Mouse (Mus musculus) ES-Bruce4 (cell line): ENCODE measurements around the gene Dync1i1.

Experiments
- CTCF ChIP-seq: IDR thresholded peaks from one replicate; pipeline ENCODE4 v1.8.1; 2011; ENCODE audit warnings: low read depth, low read length
- EP300 ChIP-seq: IDR thresholded peaks from 2 replicates; pipeline ENCODE4 v1.6.1; 2011; ENCODE audit warnings: low read depth, low read length; ENCODE audit not compliant: insufficient read depth
- POLR2A ChIP-seq: IDR thresholded peaks from one replicate; pipeline ENCODE4 v1.8.1; 2011; ENCODE audit warnings: low read length; ENCODE audit not compliant: insufficient read depth

DNA sequence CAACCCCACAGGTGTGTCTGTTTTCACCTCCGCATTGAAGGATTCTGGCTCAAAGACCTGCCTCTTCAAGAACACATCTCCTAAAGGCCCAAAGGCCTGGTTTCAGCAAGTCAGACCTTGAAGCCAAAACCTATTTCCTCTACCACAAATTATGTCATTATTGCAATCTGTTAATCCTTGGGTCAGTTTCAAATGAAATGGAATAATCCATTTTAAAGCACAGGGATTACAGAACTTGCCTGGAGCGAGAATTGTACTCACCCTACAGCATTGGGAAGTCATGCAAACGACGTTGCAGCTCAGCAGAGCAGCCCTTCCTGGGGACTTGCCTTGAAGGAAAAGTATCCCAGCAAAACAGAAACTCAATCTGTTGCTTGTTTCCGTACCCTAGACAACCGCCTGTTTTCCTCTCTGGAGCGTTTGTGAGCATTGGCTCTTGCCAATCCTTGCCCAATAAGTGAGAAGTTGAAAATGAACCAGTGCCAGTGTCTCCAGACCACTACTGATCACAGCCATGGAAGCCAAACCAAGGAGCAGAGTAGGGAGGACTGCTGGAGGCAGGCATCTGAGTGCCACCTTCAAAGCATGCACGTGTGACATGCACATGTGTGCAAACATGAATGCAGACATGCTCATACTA lies 241.5 kb downstream of the Dync1i1 start:
- no peak for TF ChIP-seq POLR2A
- no peak for TF ChIP-seq CTCF
- TF ChIP-seq EP300: no peak
